Mouse (Mus musculus) adrenal gland, adult 8-10 months (tissue): ENCODE data around the gene Btbd35f25. TPM values are rescaled to one million over a fixed set of nuclear protein-coding genes. Genes with fewer than 3 reads are reported as not detected.
"Not testable (repeated sequence)": the region's sequence is repeated elsewhere in the genome, so short reads cannot be mapped to it uniquely, and the experiment has no call there.

Experiments used
- DNase-seq: peaks from one replicate; pipeline ENCODE4 v3.0.0; 2022
- total RNA-seq, 4 experiments: library from RNA; stranded (reverse); gene quantifications; 2 replicates each; pipeline ENCODE4 v1.2.4; 2022

Btbd35f25 gene
- not detected for total RNA-seq

GRCm38 (mm10) chrX:31717056-31717455 lies at the start of gene Btbd35f25:
TSS of gene Btbd35f25 (minus strand) at chrX:31717156.
- not testable (repeated sequence) for DNase-seq

DNA sequence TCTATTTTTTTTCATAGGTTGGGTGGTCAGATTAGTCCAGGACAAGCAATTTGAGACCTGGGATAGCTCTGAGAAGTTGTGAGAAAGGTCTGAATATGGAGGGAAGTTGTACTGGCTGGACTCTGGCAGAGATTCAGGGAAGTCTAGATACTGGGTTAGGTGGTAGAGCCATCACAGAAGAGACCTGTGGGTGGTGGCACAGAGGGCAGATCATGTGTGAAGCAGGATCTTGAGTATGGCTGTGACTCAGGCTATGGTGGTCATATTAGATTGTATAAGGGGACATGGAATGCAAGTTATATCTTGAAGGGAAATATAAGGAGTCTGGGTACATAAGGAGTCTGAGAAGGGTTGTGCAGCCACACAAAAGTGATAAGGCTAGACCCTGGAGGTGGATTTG lies 49.3 kb upstream of the Btbd35f25 start:
- DNase-seq, result no peak

DNA sequence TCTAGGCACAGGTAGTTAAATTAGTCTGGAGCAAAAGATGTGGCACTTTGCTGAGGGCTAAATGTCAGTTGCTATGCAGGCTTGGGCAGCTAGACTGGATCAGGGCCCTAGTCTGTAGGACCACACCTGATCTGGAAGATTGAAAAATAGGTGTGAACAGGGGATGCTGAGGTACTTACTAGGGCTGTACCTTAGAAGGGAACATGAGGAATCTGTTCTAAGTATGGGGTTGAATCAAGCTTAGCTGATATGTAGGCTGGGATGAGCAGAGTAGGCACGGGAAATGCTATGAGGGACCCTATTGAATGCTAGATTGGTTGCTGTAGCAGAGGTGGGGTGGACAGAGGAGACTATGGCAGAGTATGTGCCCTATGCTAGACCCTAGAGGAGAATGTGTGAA lies 47.0 kb upstream of the Btbd35f25 start:
- no peak for DNase-seq

- no peak for DNase-seq
Measured at GRCm38 (mm10) chrX:31745079-31745478, 28.1 kb upstream of the Btbd35f25 start.

DNA sequence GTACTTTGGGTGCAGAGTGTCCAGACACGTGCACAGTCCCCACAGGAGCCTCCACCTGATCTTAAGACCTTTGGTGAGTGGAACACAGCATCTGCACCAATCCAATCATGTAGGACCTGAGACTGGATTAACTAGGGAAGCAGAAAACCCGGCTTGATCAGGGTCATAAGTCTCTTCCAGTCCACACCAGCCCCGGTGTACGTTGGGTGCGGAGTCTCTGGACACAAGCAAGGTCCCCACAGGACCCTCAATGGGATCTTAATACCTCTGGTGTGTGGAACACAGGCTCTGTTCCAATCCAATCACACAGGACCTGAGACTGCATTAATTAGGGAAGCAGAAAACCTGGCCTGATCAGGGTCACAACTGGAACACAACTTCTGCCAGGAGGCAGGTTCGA lies 20.0 kb upstream of the Btbd35f25 start:
- DNase-seq, result no peak

Other genes with a start within 250 kb of the Btbd35f25 start
- not detected for gene Gm21883, start 142.9 kb downstream of the Btbd35f25 start, total RNA-seq
- not detected for gene Spin2e, start 98.2 kb downstream of the Btbd35f25 start, total RNA-seq
- not detected for gene Gm21637, start 244.9 kb upstream of the Btbd35f25 start, total RNA-seq